Mouse (Mus musculus) lung, embryonic 14.5 days (tissue): ENCODE measurements at regions not wholly inside any gene's neighbourhood (a gene's known extent, or its start where the extent isn't known, plus 50 kb on each side); places are given as distances from the start of the nearest gene placed in this dataset.
"Not testable (repeated sequence)": the region's sequence is repeated elsewhere in the genome, so short reads cannot be mapped to it uniquely, and the experiment has no call there.

Experiments
- ATAC-seq: fragments of 200-750 bp; cut with Nextera tagmentation; 2 replicates; pipeline ENCODE4 v1.8.0; 2017; ENCODE audit warnings: mild to moderate bottlenecking, moderate TSS enrichment, moderate library complexity; ENCODE audit not compliant: insufficient read depth
- DNase-seq: peaks from one replicate; pipeline ENCODE4 v3.0.0-alpha.2; 2015
- H3K27ac ChIP-seq: fragments of 300-500 bp; sonication (generic); 2 replicates; pipeline ENCODE4 v1.5.1; 2014; ENCODE audit warnings: low read depth, mild to moderate bottlenecking, moderate library complexity
- H3K27me3 ChIP-seq: fragments of 300-500 bp; sonication (generic); 2 replicates; pipeline ENCODE4 v1.6.1; 2014; ENCODE audit warnings: low read length, control low read depth; ENCODE audit not compliant: insufficient read depth
- H3K36me3 ChIP-seq: fragments of 300-500 bp; sonication (generic); 2 replicates; pipeline ENCODE4 v1.6.1; 2014; ENCODE audit warnings: control low read depth; ENCODE audit not compliant: insufficient read depth
- H3K4me1 ChIP-seq: fragments of 300-500 bp; sonication (generic); 2 replicates; pipeline ENCODE4 v1.6.1; 2014; ENCODE audit warnings: antibody characterized with exemption, control low read depth; ENCODE audit not compliant: insufficient read depth
- H3K4me2 ChIP-seq: fragments of 300-500 bp; sonication (generic); 2 replicates; pipeline ENCODE4 v1.6.1; 2014; ENCODE audit warnings: mild to moderate bottlenecking
- H3K4me3 ChIP-seq: fragments of 300-500 bp; sonication (generic); 2 replicates; pipeline ENCODE4 v1.5.1; 2014; ENCODE audit warnings: low read depth, low read length
- H3K9ac ChIP-seq: fragments of 300-500 bp; sonication (generic); 2 replicates; pipeline ENCODE4 v1.6.1; 2014
- H3K9me3 ChIP-seq: fragments of 300-500 bp; sonication (generic); 2 replicates; pipeline ENCODE4 v1.6.1; 2016; ENCODE audit warnings: low read depth, low read length, control low read depth
- CTCF ChIP-seq: IDR thresholded peaks from 2 replicates; pipeline ENCODE4 v1.5.1; 2016; ENCODE audit warnings: antibody characterized with exemption, low read depth
- WGBS: fragments of 180-500 bp; shearing (Covaris S2); extraction: QIAGEN DNeasy Blood & Tissue Kit; methylation state at CpG from one replicate; pipeline ENCODE4 v1.1.7; 2014; 5-methylcytosine and 5-hydroxymethylcytosine counted together

GRCm38 (mm10) chr4:69677315-69677714, 723.1 kb upstream of the Brinp1 start:
- H3K27ac ChIP-seq, result no peak overlapping the region
- 71% methylated on average over 2 of the region's 2 CpGs for WGBS
- H3K4me2 ChIP-seq, result no peak overlapping the region
- TF ChIP-seq CTCF, result no peak
- no peaks in the 10 kb centered on the region for H3K27me3 ChIP-seq
- H3K4me3 ChIP-seq, result no peak overlapping the region
- DNase-seq, result no peak
- no peak overlapping the region for H3K9ac ChIP-seq
- H3K36me3 ChIP-seq, result no peaks in the 10 kb centered on the region
- H3K9me3 ChIP-seq, result no peaks in the 10 kb centered on the region
- ATAC-seq, result no peak
- no peaks in the 10 kb centered on the region for H3K4me1 ChIP-seq

- H3K36me3 ChIP-seq, result no peaks in the 10 kb centered on the region
- H3K4me1 ChIP-seq, result no peaks in the 10 kb centered on the region
- H3K27ac ChIP-seq, result no peak overlapping the region
- H3K9ac ChIP-seq, result no peak overlapping the region
- DNase-seq, result no peak
- no peaks in the 10 kb centered on the region for H3K9me3 ChIP-seq
- H3K4me3 ChIP-seq, result no peak overlapping the region
- ATAC-seq, result no peak
- no peak for TF ChIP-seq CTCF
- H3K27me3 ChIP-seq, result no peaks in the 10 kb centered on the region
- no peak overlapping the region for H3K4me2 ChIP-seq
Observed at GRCm38 (mm10) chr4:69673456-69673855, 719.3 kb upstream of the Brinp1 start.

- Histone ChIP-seq H3K27ac (no peak overlapping the region), H3K36me3 (no peaks in the 10 kb centered on the region), H3K4me3 (no peak overlapping the region), H3K4me2 (no peak overlapping the region), H3K4me1 (no peaks in the 10 kb centered on the region), H3K27me3 (no peaks in the 10 kb centered on the region), H3K9ac (no peak overlapping the region), H3K9me3 (no peaks in the 10 kb centered on the region)
- ATAC-seq (no peak), DNase-seq (no peak)
- WGBS, result 60% methylated on average over 2 of the region's 2 CpGs
- TF ChIP-seq CTCF, result no peak
Observed at GRCm38 (mm10) chr4:69628908-69629307, 674.7 kb upstream of the Brinp1 start.

- ATAC-seq, result not testable (repeated sequence)
- WGBS, result 81% methylated on average over 2 of the region's 2 CpGs
Observed at GRCm38 (mm10) chr4:69626426-69626825, 672.2 kb upstream of the Brinp1 start.

GRCm38 (mm10) chr4:69625831-69626230, 671.6 kb upstream of the Brinp1 start:
- no peak overlapping the region for H3K4me2 ChIP-seq
- no peaks in the 10 kb centered on the region for H3K27me3 ChIP-seq
- DNase-seq (no peak), ATAC-seq (no peak)
- 67% methylated on average over 2 of the region's 2 CpGs for WGBS
- no peak overlapping the region for H3K9ac ChIP-seq
- no peaks in the 10 kb centered on the region for H3K36me3 ChIP-seq
- H3K9me3 ChIP-seq, result no peaks in the 10 kb centered on the region
- no peak overlapping the region for H3K27ac ChIP-seq
- no peaks in the 10 kb centered on the region for H3K4me1 ChIP-seq
- H3K4me3 ChIP-seq, result no peak overlapping the region
- TF ChIP-seq CTCF, result no peak

More at GRCm38 (mm10) chr4:69626426-69626825, 672.2 kb upstream of the Brinp1 start:
- not testable (repeated sequence) for H3K27me3 ChIP-seq, H3K9me3 ChIP-seq, DNase-seq, H3K27ac ChIP-seq, H3K4me1 ChIP-seq, H3K4me2 ChIP-seq, H3K4me3 ChIP-seq, H3K9ac ChIP-seq, H3K36me3 ChIP-seq

- WGBS, result 63% methylated on average over 2 of the region's 2 CpGs
- Histone ChIP-seq H3K4me2 (no peak overlapping the region), H3K27ac (no peak overlapping the region), H3K27me3 (no peaks in the 10 kb centered on the region), H3K36me3 (no peaks in the 10 kb centered on the region), H3K4me3 (no peak overlapping the region), H3K4me1 (no peaks in the 10 kb centered on the region), H3K9ac (no peak overlapping the region), H3K9me3 (no peaks in the 10 kb centered on the region)
- DNase-seq (peak; percentile 62), ATAC-seq (peak; percentile 82)
- TF ChIP-seq CTCF, result no peak
Observed at GRCm38 (mm10) chr4:69621058-69621609, 666.9 kb upstream of the Brinp1 start.

GRCm38 (mm10) chr4:69618161-69618730, 664.0 kb upstream of the Brinp1 start:
- DNase-seq (no peak), ATAC-seq (no peak)
- H3K36me3 ChIP-seq, result no peaks in the 10 kb centered on the region
- no peak overlapping the region for H3K4me3 ChIP-seq
- TF ChIP-seq CTCF, result no peak
- H3K4me2 ChIP-seq, result no peak overlapping the region
- WGBS, result 88% methylated on average over 5 of the region's 5 CpGs
- H3K27me3 ChIP-seq, result no peaks in the 10 kb centered on the region
- H3K27ac ChIP-seq, result no peak overlapping the region
- H3K4me1 ChIP-seq, result no peaks in the 10 kb centered on the region
- H3K9me3 ChIP-seq, result no peaks in the 10 kb centered on the region
- no peak overlapping the region for H3K9ac ChIP-seq

GRCm38 (mm10) chr4:69614901-69615300, 660.7 kb upstream of the Brinp1 start:
- no peak for TF ChIP-seq CTCF
- Histone ChIP-seq H3K9me3 (no peaks in the 10 kb centered on the region), H3K27ac (no peak overlapping the region), H3K9ac (no peak overlapping the region), H3K36me3 (no peaks in the 10 kb centered on the region), H3K4me3 (no peak overlapping the region), H3K4me2 (no peak overlapping the region), H3K4me1 (no peaks in the 10 kb centered on the region), H3K27me3 (no peaks in the 10 kb centered on the region)
- DNase-seq, result peak; percentile 2
- ATAC-seq, result no peak
- 52% methylated on average over 1 of the region's 1 CpGs for WGBS
